Mouse (Mus musculus) intestine, postnatal 0 days (tissue): ENCODE measurements around the gene Sept5. TPM values are rescaled to one million over a fixed set of nuclear protein-coding genes. Genes with fewer than 3 reads are reported as not detected.
A peak's percentile ranks its signal among the peaks of the same experiment; 100 is the strongest.

Experiments used
- ATAC-seq: fragments of 200-750 bp; cut with Nextera tagmentation; 2 replicates; pipeline ENCODE4 v1.8.0; 2017; ENCODE audit warnings: mild to moderate bottlenecking, moderate TSS enrichment, moderate library complexity
- H3K27ac ChIP-seq: fragments of 300-500 bp; sonication (generic); 2 replicates; pipeline ENCODE4 v1.5.1; 2014; ENCODE audit warnings: mild to moderate bottlenecking, low read depth, low read length, moderate library complexity
- H3K27me3 ChIP-seq: fragments of 300-500 bp; sonication (generic); replicated peaks from 2 replicates; pipeline ENCODE4 v1.6.1; 2014; ENCODE audit warnings: low read length, mixed read lengths; ENCODE audit not compliant: control insufficient read depth, insufficient read depth
- H3K36me3 ChIP-seq: fragments of 300-500 bp; sonication (generic); 2 replicates; pipeline ENCODE4 v1.6.1; 2014; ENCODE audit warnings: mild to moderate bottlenecking, moderate library complexity; ENCODE audit not compliant: control insufficient read depth, insufficient read depth
- H3K4me1 ChIP-seq: fragments of 300-500 bp; sonication (generic); replicated peaks from 2 replicates; pipeline ENCODE4 v1.6.1; 2014; ENCODE audit warnings: antibody characterized with exemption, low read length, mixed read lengths; ENCODE audit not compliant: control insufficient read depth, insufficient read depth
- H3K4me2 ChIP-seq: fragments of 300-500 bp; sonication (generic); replicated peaks from 2 replicates; pipeline ENCODE4 v1.6.1; 2014; ENCODE audit warnings: low read depth, mild to moderate bottlenecking, moderate library complexity
- H3K4me3 ChIP-seq: fragments of 300-500 bp; sonication (generic); 2 replicates; pipeline ENCODE4 v1.5.1; 2014; ENCODE audit warnings: low read depth, low read length
- H3K9ac ChIP-seq: fragments of 300-500 bp; sonication (generic); 2 replicates; pipeline ENCODE4 v1.6.1; 2014; ENCODE audit warnings: mild to moderate bottlenecking, low read depth, low read length
- H3K9me3 ChIP-seq: fragments of 300-500 bp; sonication (generic); 2 replicates; pipeline ENCODE4 v1.6.1; 2016; ENCODE audit warnings: mixed run types; ENCODE audit not compliant: control insufficient read depth
- CTCF ChIP-seq: sonication (generic); IDR thresholded peaks from 2 replicates; pipeline ENCODE4 v1.5.1; 2016; ENCODE audit warnings: low read depth, mild to moderate bottlenecking, control low read depth, antibody characterized with exemption, moderate library complexity
- WGBS: fragments of 180-500 bp; shearing (Covaris S2); extraction: QIAGEN DNeasy Blood & Tissue Kit; methylation state at CpG from one replicate; pipeline ENCODE4 v1.1.7; 2014; 5-methylcytosine and 5-hydroxymethylcytosine counted together
- polyA plus RNA-seq: library from polyadenylated mRNA; unstranded; fragments of >200 nt; fragmentation: Nextera tagmentation; extraction: Ambion mirVana; gene quantifications from 2 replicates; pipeline ENCODE4 v1.2.1, GENCODE M21; 2015

Sept5 gene
- polyA plus RNA-seq, 1 experiment from 2014 or later = 24.7 TPM

GRCm38 (mm10) chr16:18583673-18584357, 45.9 kb downstream of the Sept5 start:
- Histone ChIP-seq H3K4me2 (no peak overlapping the region), H3K4me3 (no peak overlapping the region), H3K9me3 (no peaks in the 10 kb centered on the region), H3K36me3 (no peaks in the 10 kb centered on the region; the same call in 1 of the 2 replicates), H3K27me3 (peaks cover 94% of the 10 kb centered on the region), H3K27ac (no peak overlapping the region), H3K4me1 (peaks cover 4% of the 10 kb centered on the region; the same call in 1 of the 2 replicates), H3K9ac (no peak overlapping the region)
- 56% methylated on average over 10 of the region's 10 CpGs for WGBS
- no peak for ATAC-seq
- no peak for TF ChIP-seq CTCF

GRCm38 (mm10) chr16:18583169-18583568, 46.6 kb downstream of the Sept5 start:
- no peaks in the 10 kb centered on the region for H3K9me3 ChIP-seq
- no peaks in the 10 kb centered on the region; the same call in 1 of the 2 replicates for H3K36me3 ChIP-seq
- peaks cover 88% of the 10 kb centered on the region for H3K27me3 ChIP-seq
- no peak overlapping the region for H3K27ac ChIP-seq
- peaks cover 4% of the 10 kb centered on the region; the same call in 1 of the 2 replicates for H3K4me1 ChIP-seq
- H3K9ac ChIP-seq = no peak overlapping the region
- 44% methylated on average over 10 of the region's 10 CpGs for WGBS
- no peak for TF ChIP-seq CTCF
- no peak overlapping the region for H3K4me2 ChIP-seq
- ATAC-seq = no peak
- no peak overlapping the region for H3K4me3 ChIP-seq

- WGBS = 3% methylated on average over 47 of the region's 67 CpGs
- Histone ChIP-seq H3K4me1 (0 out of 2 replicates have a peak, but pooled peaks cover 4% of the 10 kb centered on the region), H3K9me3 (no peaks in the 10 kb centered on the region), H3K4me2 (peak overlapping the region; percentile 68), H3K27me3 (peaks cover 82% of the 10 kb centered on the region), H3K27ac (no peak overlapping the region), H3K9ac (no peak overlapping the region), H3K36me3 (no peaks in the 10 kb centered on the region; the same call in 1 of the 2 replicates), H3K4me3 (peak overlapping the region; percentile 45)
- no peak for ATAC-seq
- TF ChIP-seq CTCF = no peak
Measured at GRCm38 (mm10) chr16:18582426-18583148, 47.2 kb downstream of the Sept5 start.

GRCm38 (mm10) chr16:18581623-18582205, 48.0 kb downstream of the Sept5 start:
- no peaks in the 10 kb centered on the region; the same call in 1 of the 2 replicates for H3K36me3 ChIP-seq
- 0 out of 2 replicates have a peak, but pooled peaks cover 4% of the 10 kb centered on the region for H3K4me1 ChIP-seq
- peak overlapping the region; percentile 45 for H3K4me3 ChIP-seq
- no peak for TF ChIP-seq CTCF
- H3K9ac ChIP-seq = no peak overlapping the region
- H3K27me3 ChIP-seq = peaks cover 73% of the 10 kb centered on the region
- ATAC-seq = no peak
- no peaks in the 10 kb centered on the region for H3K9me3 ChIP-seq
- no peak overlapping the region for H3K27ac ChIP-seq
- WGBS = 1% methylated on average over 65 of the region's 66 CpGs
- peak overlapping the region; percentile 68 for H3K4me2 ChIP-seq

- peak overlapping the region; percentile 68 for H3K4me2 ChIP-seq
- 13% methylated on average over 21 of the region's 21 CpGs for WGBS
- no peak overlapping the region for H3K9ac ChIP-seq
- peak overlapping the region; percentile 45 for H3K4me3 ChIP-seq
- 0 out of 2 replicates have a peak, but pooled peaks cover 4% of the 10 kb centered on the region for H3K4me1 ChIP-seq
- H3K27ac ChIP-seq = no peak overlapping the region
- no peak for TF ChIP-seq CTCF
- no peak for ATAC-seq
- no peaks in the 10 kb centered on the region for H3K9me3 ChIP-seq
- H3K36me3 ChIP-seq = no peaks in the 10 kb centered on the region; the same call in 1 of the 2 replicates
- H3K27me3 ChIP-seq = peaks cover 68% of the 10 kb centered on the region
Measured at GRCm38 (mm10) chr16:18581050-18581622, 48.6 kb downstream of the Sept5 start.

- no peaks in the 10 kb centered on the region for H3K9me3 ChIP-seq
- no peak overlapping the region for H3K27ac ChIP-seq
- no peak overlapping the region for H3K4me2 ChIP-seq
- WGBS = 27% methylated on average over 2 of the region's 2 CpGs
- H3K27me3 ChIP-seq = peaks cover 60% of the 10 kb centered on the region
- H3K4me1 ChIP-seq = 0 out of 2 replicates have a peak, but pooled peaks cover 4% of the 10 kb centered on the region
- peak; percentile 41 for TF ChIP-seq CTCF
- no peak overlapping the region for H3K9ac ChIP-seq
- H3K36me3 ChIP-seq = no peaks in the 10 kb centered on the region; the same call in 1 of the 2 replicates
- ATAC-seq = no peak
- H3K4me3 ChIP-seq = no peak overlapping the region
Measured at GRCm38 (mm10) chr16:18580389-18580788, 49.4 kb downstream of the Sept5 start.
